Mouse (Mus musculus) granulocyte monocyte progenitor cell, adult 5-6 weeks (primary cell): ENCODE data around the gene Olfr341. TPM values are rescaled to one million over a fixed set of nuclear protein-coding genes. Genes with fewer than 3 reads are reported as not detected.

Source experiments
- ATAC-seq: replicated peaks from 2 replicates; pipeline ENCODE4 v1.8.0; 2016; ENCODE audit warnings: mild to moderate bottlenecking, moderate TSS enrichment, inconsistent platforms; ENCODE audit not compliant: poor library complexity, severe bottlenecking
- total RNA-seq, 2 experiments: library from RNA; stranded (forward) in 1 of 2; stranded (reverse) in 1 of 2; fragments of 200-712, 200-1000 nt in 1 of 2; fragments of >200 nt in 1 of 2; fragmentation: Nextera tagmentation in 1 of 2; gene quantifications; 2 replicates each; pipeline ENCODE4 v1.2.3; 2014 to 2017

The Olfr341 gene
- total RNA-seq (2014; fragmentation: Nextera tagmentation): not detected in 2 replicates
- total RNA-seq (2017): not detected in 2 replicates

GRCm38 (mm10) chr2:36482368-36482767 lies at the start of gene Olfr341:
Gene Olfr341, minus strand, starts transcription at chr2:36482468.
- ATAC-seq: no peak

DNA sequence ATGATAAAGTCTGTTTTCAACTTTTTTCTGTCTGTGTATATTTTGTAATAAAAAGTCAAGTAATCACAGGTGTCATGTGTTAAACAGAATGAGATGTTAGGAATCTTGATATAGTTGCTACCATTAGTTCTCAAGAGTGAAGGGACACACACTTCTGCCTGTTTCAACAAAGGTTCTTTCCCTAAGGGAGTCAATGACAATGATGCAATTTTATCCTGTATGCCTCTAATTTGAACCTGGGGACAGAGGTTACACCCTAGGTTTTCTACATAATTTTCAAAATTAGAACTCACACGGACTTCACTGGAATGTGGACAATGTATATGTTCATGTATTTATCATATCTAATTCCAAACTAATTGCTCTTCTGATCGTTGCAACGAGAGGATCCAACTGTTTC lies 42.4 kb upstream of the Olfr341 start, which contains the start of gene Olfr342:
Gene Olfr342 (plus strand): TSS at position 301 of the 400 bp plus-strand sequence.
- ATAC-seq: no peak

DNA sequence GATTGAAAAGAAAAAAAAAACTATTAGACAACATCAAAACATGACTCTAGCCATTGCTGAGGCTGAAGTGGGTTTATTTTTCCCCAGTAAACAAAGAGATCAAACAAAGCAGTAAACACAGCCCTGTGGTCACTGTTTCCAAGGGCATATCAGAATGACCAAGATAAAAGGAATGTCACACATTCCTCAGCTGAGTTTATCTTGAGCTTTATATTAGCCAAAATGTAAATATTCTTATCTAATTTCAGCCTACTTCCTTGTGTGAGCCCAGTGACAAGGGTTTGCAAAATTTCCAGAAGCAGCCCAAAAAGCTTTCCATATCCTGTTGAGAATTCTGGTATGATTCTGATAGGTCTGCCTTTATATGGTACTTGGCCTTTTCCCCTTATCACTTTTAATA lies 8.6 kb downstream of the Olfr341 start:
- no peak for ATAC-seq

GRCm38 (mm10) chr2:36452287-36452686 lies 30.0 kb downstream of the Olfr341 start, which contains the start of gene Olfr340:
Gene Olfr340, plus strand, starts transcription at chr2:36452587.
- ATAC-seq: no peak

Other genes with a start within 250 kb of the Olfr341 start
- not detected in 2 replicates for gene Olfr338, start 108.9 kb downstream of the Olfr341 start, total RNA-seq (2014; fragmentation: Nextera tagmentation)
- not detected in 2 replicates for gene Olfr338, start 108.9 kb downstream of the Olfr341 start, total RNA-seq (2017)
- gene Olfr339, start 63.5 kb downstream of the Olfr341 start, total RNA-seq (2014; fragmentation: Nextera tagmentation): not detected in 2 replicates
- not detected in 2 replicates for gene Olfr339, start 63.5 kb downstream of the Olfr341 start, total RNA-seq (2017)
- not detected in 2 replicates for gene Olfr340, start 29.9 kb downstream of the Olfr341 start, total RNA-seq (2014; fragmentation: Nextera tagmentation)
- not detected in 2 replicates for gene Olfr340, start 29.9 kb downstream of the Olfr341 start, total RNA-seq (2017)
- not detected in 2 replicates for gene Olfr342, start 42.5 kb upstream of the Olfr341 start, total RNA-seq (2014; fragmentation: Nextera tagmentation)
- gene Olfr342, start 42.5 kb upstream of the Olfr341 start, total RNA-seq (2017): not detected in 2 replicates
- not detected in 2 replicates for gene Olfr344, start 84.2 kb upstream of the Olfr341 start, total RNA-seq (2014; fragmentation: Nextera tagmentation)
- not detected in 2 replicates for gene Olfr344, start 84.2 kb upstream of the Olfr341 start, total RNA-seq (2017)
- not detected in 2 replicates for gene Olfr345, start 157.6 kb upstream of the Olfr341 start, total RNA-seq (2014; fragmentation: Nextera tagmentation)
- gene Olfr345, start 157.6 kb upstream of the Olfr341 start, total RNA-seq (2017): not detected in 2 replicates
- gene Olfr346, start 203.3 kb upstream of the Olfr341 start, total RNA-seq (2014; fragmentation: Nextera tagmentation): not detected in 2 replicates
- gene Olfr346, start 203.3 kb upstream of the Olfr341 start, total RNA-seq (2017): not detected in 2 replicates
- not detected in 2 replicates for gene Olfr347, start 249.4 kb upstream of the Olfr341 start, total RNA-seq (2014; fragmentation: Nextera tagmentation)
- gene Olfr347, start 249.4 kb upstream of the Olfr341 start, total RNA-seq (2017): not detected in 2 replicates